Mouse (Mus musculus) lung, postnatal 0 days (tissue): Measurements from ENCODE around the gene Stox1. TPM values are rescaled to one million over a fixed set of nuclear protein-coding genes. Genes with fewer than 3 reads are reported as not detected.

Experiments
- ATAC-seq: fragments of 200-750 bp; cut with Nextera tagmentation; 2 replicates; pipeline ENCODE4 v1.8.0; 2017; ENCODE audit warnings: moderate library complexity
- DNase-seq: peaks from one replicate; pipeline ENCODE4 v3.0.0-alpha.2; 2016; ENCODE audit warnings: low spot score
- H3K27ac ChIP-seq: fragments of 300-500 bp; sonication (generic); 2 replicates; pipeline ENCODE4 v1.5.1; 2014; ENCODE audit warnings: antibody characterized with exemption, mild to moderate bottlenecking, low read length, mixed read lengths
- H3K27me3 ChIP-seq: fragments of 300-500 bp; sonication (generic); replicated peaks from 2 replicates; pipeline ENCODE4 v1.6.1; 2014; ENCODE audit warnings: low read length, mixed read lengths; ENCODE audit not compliant: insufficient read depth
- H3K36me3 ChIP-seq: fragments of 300-500 bp; sonication (generic); 2 replicates; pipeline ENCODE4 v1.6.1; 2014; ENCODE audit warnings: low read length, mixed read lengths; ENCODE audit not compliant: insufficient read depth
- H3K4me1 ChIP-seq: fragments of 300-500 bp; sonication (generic); 2 replicates; pipeline ENCODE4 v1.6.1; 2014; ENCODE audit warnings: antibody characterized with exemption, low read depth, low read length, mixed read lengths; ENCODE audit not compliant: insufficient read depth
- H3K4me2 ChIP-seq: fragments of 300-500 bp; sonication (generic); replicated peaks from 2 replicates; pipeline ENCODE4 v1.6.1; 2014; ENCODE audit warnings: low read depth, mild to moderate bottlenecking, low read length, moderate library complexity, mixed read lengths
- H3K4me3 ChIP-seq: fragments of 300-500 bp; sonication (generic); 2 replicates; pipeline ENCODE4 v1.5.1; 2014; ENCODE audit warnings: low read depth, low read length
- H3K9ac ChIP-seq: fragments of 300-500 bp; sonication (generic); replicated peaks from 2 replicates; pipeline ENCODE4 v1.6.1; 2014; ENCODE audit warnings: low read depth, mild to moderate bottlenecking
- H3K9me3 ChIP-seq: fragments of 300-500 bp; sonication (generic); 2 replicates; pipeline ENCODE4 v1.6.1; 2016; ENCODE audit warnings: low read length, mixed read lengths
- CTCF ChIP-seq: IDR thresholded peaks from 2 replicates; pipeline ENCODE4 v1.5.1; 2016; ENCODE audit warnings: antibody characterized with exemption, mild to moderate bottlenecking
- EP300 ChIP-seq: IDR thresholded peaks from 2 replicates; pipeline ENCODE4 v1.6.1; 2016; ENCODE audit warnings: antibody characterized with exemption, mild to moderate bottlenecking, control low read depth
- WGBS: fragments of 180-500 bp; shearing (Covaris S2); extraction: QIAGEN DNeasy Blood & Tissue Kit; methylation state at CpG from one replicate; pipeline ENCODE4 v1.1.7; 2014; 5-methylcytosine and 5-hydroxymethylcytosine counted together
- polyA plus RNA-seq: library from polyadenylated mRNA; unstranded; fragments of >200 nt; fragmentation: Nextera tagmentation; extraction: Ambion mirVana; gene quantifications from 2 replicates; pipeline ENCODE4 v1.2.1, GENCODE M21; 2015

Gene Stox1
- polyA plus RNA-seq, 1 experiment from 2014 or later: 4.7 TPM

DNA sequence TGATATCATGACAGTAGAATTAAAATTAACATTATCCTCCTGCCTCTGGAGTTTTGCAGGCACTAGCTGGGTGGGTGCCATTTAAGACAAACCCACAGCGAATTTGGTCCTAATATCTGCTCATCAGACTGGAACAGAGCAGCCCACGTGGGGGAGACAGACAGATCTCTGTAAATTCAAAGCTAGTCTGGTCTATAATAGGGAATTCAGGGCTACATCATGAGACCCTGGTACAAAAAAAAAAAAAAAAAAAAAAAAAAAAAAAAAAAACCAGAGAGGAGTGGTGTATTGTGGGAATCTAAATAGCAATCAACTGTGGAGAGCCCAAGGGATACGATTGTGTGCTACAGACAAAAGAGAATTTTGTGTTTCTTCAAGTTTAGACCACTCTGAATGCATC is 33.7 kb downstream of the Stox1 start:
- DNase-seq (no peak), ATAC-seq (no peak)
- H3K4me1 ChIP-seq: no peaks in the 10 kb centered on the region
- no peak overlapping the region for H3K27ac ChIP-seq
- no peaks in the 10 kb centered on the region for H3K27me3 ChIP-seq
- no peaks in the 10 kb centered on the region for H3K9me3 ChIP-seq
- no peaks in the 10 kb centered on the region for H3K36me3 ChIP-seq
- WGBS: 70% methylated on average over 3 of the region's 3 CpGs
- TF ChIP-seq CTCF (no peak), EP300 (no peak)
- no peak overlapping the region for H3K4me2 ChIP-seq
- H3K9ac ChIP-seq: no peak overlapping the region
- no peak overlapping the region for H3K4me3 ChIP-seq

DNA sequence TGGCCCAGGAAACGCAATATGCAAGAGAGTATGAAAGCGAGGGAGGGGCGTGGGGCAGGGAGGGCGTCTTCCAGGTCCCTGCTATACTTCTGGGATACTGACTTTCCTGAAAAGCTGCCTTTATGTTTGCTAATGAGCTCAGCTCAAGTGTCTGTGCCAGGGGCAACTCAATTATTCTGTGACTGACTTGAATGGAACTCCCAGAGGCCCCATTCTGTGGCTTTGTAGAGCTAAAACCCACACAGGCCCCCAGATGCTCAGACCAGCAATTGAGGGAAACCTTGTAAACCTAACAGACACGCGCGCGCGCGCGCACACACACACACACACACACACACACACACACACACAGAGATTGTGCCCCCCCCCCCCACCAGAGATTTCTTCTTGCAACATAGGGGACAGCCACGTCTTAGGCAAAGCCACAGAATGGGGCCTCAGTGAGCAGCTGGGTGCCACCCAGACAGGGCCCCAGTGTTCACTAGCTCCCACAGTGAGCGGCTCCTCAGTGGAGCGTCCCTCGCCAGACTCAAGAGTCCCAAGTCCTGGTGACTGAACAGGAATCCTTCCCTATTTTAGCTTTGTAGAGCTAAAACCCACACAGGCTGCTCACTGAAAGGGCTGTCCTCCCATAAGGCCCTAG is 38.8 kb downstream of the Stox1 start:
- ATAC-seq (no peak), DNase-seq (no peak)
- Histone ChIP-seq H3K27ac (no peak overlapping the region), H3K9me3 (no peaks in the 10 kb centered on the region), H3K4me3 (no peak overlapping the region), H3K27me3 (no peaks in the 10 kb centered on the region), H3K9ac (no peak overlapping the region), H3K4me1 (no peaks in the 10 kb centered on the region), H3K36me3 (no peaks in the 10 kb centered on the region), H3K4me2 (no peak overlapping the region)
- 82% methylated on average over 15 of the region's 15 CpGs for WGBS
- no peak for TF ChIP-seq CTCF
- no peak for TF ChIP-seq EP300

DNA sequence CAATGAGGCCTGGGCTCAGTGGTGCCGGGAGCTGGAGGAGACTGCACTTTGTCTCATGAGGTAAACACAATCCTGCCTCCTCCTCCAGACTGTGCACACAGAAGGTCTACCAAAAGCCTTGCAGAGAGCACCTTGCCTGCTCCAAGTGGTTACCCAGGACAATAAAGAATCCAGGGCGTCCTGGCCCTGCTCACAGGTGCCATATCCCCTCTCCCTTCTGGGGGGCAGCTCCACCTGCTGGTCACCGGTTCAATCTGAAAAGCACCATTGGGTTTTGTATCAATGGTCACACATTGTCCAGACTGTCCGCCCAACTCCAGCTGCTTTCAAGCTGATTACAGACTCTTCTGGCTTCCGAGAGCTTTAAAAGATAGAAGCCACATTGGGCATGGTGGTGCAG is 42.9 kb downstream of the Stox1 start:
- Histone ChIP-seq H3K9me3 (0 out of 2 replicates have a peak, but pooled peaks cover 3% of the 10 kb centered on the region), H3K36me3 (no peaks in the 10 kb centered on the region), H3K4me3 (no peak overlapping the region), H3K4me2 (no peak overlapping the region), H3K27ac (no peak overlapping the region), H3K4me1 (no peaks in the 10 kb centered on the region), H3K9ac (no peak overlapping the region), H3K27me3 (no peaks in the 10 kb centered on the region)
- ATAC-seq (peak; percentile 16), DNase-seq (no peak)
- no peak for TF ChIP-seq EP300
- peak; percentile 72 for TF ChIP-seq CTCF
- WGBS: 51% methylated on average over 5 of the region's 5 CpGs

GRCm38 (mm10) chr10:62679833-62680232 is 46.1 kb downstream of the Stox1 start:
- no peaks in the 10 kb centered on the region for H3K4me1 ChIP-seq
- no peak for ATAC-seq
- WGBS: 79% methylated on average over 1 of the region's 1 CpGs
- H3K9me3 ChIP-seq: 0 out of 2 replicates have a peak, but pooled peaks cover 3% of the 10 kb centered on the region
- H3K9ac ChIP-seq: no peak overlapping the region
- no peak for DNase-seq
- H3K4me2 ChIP-seq: no peak overlapping the region
- no peak overlapping the region for H3K4me3 ChIP-seq
- TF ChIP-seq EP300: no peak
- TF ChIP-seq CTCF: peak; percentile 43
- H3K36me3 ChIP-seq: no peaks in the 10 kb centered on the region
- no peak overlapping the region for H3K27ac ChIP-seq
- H3K27me3 ChIP-seq: no peaks in the 10 kb centered on the region

- TF ChIP-seq EP300 (no peak), CTCF (no peak)
- no peak for ATAC-seq
- no peak overlapping the region for H3K27ac ChIP-seq
- no peaks in the 10 kb centered on the region for H3K27me3 ChIP-seq
- H3K4me3 ChIP-seq: no peak overlapping the region
- H3K9me3 ChIP-seq: 0 out of 2 replicates have a peak, but pooled peaks cover 3% of the 10 kb centered on the region
- no peak overlapping the region for H3K4me2 ChIP-seq
- 75% methylated on average over 5 of the region's 5 CpGs for WGBS
- H3K4me1 ChIP-seq: no peaks in the 10 kb centered on the region
- no peaks in the 10 kb centered on the region for H3K36me3 ChIP-seq
- H3K9ac ChIP-seq: no peak overlapping the region
- no peak for DNase-seq
Observed at GRCm38 (mm10) chr10:62677329-62677728, 48.6 kb downstream of the Stox1 start.

- 84% methylated on average over 6 of the region's 6 CpGs for WGBS
- no peak for ATAC-seq
- no peaks in the 10 kb centered on the region for H3K27me3 ChIP-seq
- H3K4me1 ChIP-seq: no peaks in the 10 kb centered on the region
- no peaks in the 10 kb centered on the region for H3K36me3 ChIP-seq
- no peak overlapping the region for H3K4me2 ChIP-seq
- H3K9ac ChIP-seq: no peak overlapping the region
- TF ChIP-seq CTCF (no peak), EP300 (no peak)
- no peak for DNase-seq
- H3K27ac ChIP-seq: no peak overlapping the region
- H3K4me3 ChIP-seq: no peak overlapping the region
- 0 out of 2 replicates have a peak, but pooled peaks cover 3% of the 10 kb centered on the region for H3K9me3 ChIP-seq
Observed at GRCm38 (mm10) chr10:62676196-62676595, 49.7 kb downstream of the Stox1 start.

DNA sequence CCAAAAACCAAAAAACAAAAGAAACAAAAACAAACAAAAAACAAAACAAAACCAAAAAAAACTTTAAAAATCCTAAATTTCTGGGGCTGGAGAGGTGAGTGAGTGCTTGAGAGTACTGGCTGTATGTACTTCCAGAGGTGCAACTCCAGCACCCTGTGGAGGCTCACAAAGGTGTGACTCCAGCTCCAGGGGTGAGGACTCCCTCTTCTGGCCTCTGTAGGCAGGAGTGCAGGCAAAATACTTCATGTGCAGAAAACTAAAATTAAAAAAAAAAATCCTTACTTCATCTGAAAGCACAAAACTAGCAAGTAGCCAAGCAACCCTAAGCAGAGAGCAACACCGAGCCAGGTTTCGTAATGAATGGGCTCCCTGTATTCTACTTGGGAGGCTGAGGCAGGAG is 53.6 kb downstream of the Stox1 start:
- no peaks in the 10 kb centered on the region for H3K36me3 ChIP-seq
- no peak for DNase-seq
- H3K9ac ChIP-seq: no peak overlapping the region
- 100% methylated on average over 2 of the region's 2 CpGs for WGBS
- no peak overlapping the region for H3K27ac ChIP-seq
- H3K27me3 ChIP-seq: no peaks in the 10 kb centered on the region
- peak; percentile 33 for TF ChIP-seq CTCF
- no peak for TF ChIP-seq EP300
- no peak for ATAC-seq
- H3K9me3 ChIP-seq: no peaks in the 10 kb centered on the region
- H3K4me3 ChIP-seq: no peak overlapping the region
- no peaks in the 10 kb centered on the region for H3K4me1 ChIP-seq
- H3K4me2 ChIP-seq: no peak overlapping the region
